Mouse (Mus musculus) fat pad, adult 2 months (tissue): Measurements from ENCODE around the gene Tpi1.
"Not testable (repeated sequence)": the region's sequence is repeated elsewhere in the genome, so short reads cannot be mapped to it uniquely, and the experiment has no call there.

ENCODE experiments used
- DNase-seq: peaks from one replicate; pipeline ENCODE4 v3.0.0-alpha.2; 2011; ENCODE audit warnings: low read depth, low spot score; ENCODE audit errors: extremely low read depth

Gene Tpi1

GRCm38 (mm10) chr6:124809775-124810538, 4.1 kb downstream of the Tpi1 start:
- DNase-seq = no peak

DNA sequence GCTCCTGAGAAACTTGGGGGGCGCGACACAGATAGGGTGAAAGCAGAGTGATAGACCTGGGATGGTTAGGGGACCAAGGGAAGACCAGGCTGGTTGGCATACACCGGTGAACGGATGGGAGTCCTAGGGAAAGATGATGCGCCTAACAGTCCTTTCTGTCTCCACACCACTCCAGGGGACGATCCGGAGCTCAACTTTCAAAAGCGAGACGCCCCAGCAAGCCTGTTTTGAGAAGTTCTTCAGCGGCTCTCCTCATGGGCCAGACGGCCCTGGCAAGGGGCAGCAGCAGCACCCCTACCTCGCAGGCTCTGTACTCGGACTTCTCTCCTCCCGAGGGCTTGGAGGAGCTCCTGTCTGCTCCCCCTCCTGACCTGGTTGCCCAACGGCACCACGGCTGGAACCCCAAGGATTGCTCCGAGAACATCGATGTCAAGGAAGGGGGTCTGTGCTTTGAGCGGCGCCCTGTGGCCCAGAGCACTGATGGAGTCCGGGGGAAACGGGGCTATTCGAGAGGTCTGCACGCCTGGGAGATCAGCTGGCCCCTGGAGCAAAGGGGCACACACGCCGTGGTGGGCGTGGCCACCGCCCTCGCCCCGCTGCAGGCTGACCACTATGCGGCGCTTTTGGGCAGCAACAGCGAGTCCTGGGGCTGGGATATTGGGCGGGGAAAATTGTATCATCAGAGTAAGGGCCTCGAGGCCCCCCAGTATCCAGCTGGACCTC, 4.9 kb downstream of the Tpi1 start:
- DNase-seq = no peak

DNA sequence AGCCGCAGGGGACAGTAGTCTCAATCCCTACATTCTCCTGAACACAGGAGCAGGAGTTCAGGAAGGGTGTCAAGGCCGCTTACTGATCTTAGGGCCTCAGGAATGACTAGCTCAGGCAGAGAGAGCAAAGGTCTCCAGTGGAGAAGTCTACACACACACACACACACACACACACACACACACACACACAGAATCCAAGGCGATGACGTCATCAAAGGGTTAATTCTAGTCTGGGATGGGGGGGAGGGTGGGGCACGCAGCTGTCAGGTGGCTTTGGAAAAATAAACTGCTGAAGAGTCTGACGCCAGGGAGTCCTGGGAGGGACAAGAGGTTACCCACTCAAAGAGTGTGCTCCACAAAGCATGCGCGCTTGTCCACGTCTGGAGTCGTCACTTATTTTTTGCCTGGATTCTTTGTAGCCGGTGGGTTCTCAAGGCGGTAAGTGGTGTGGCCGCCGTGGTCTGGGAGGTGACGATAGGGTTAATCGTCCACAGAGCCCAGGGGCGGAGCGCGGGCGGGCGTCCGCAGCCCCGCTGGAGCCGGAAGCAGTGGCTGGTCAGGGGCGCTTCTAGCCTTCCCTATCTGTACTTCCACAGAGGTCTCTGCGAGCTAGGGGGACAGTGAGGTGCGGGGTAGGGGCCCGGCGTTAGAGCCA, 5.6 kb downstream of the Tpi1 start, which contains the start of gene Spsb2:
TSS of gene Spsb2 (plus strand) at position 304 of the 655 bp plus-strand sequence.
- DNase-seq = no peak

GRCm38 (mm10) chr6:124807986-124808357, 6.1 kb downstream of the Tpi1 start:
- DNase-seq = no peak

GRCm38 (mm10) chr6:124807366-124807765, 6.7 kb downstream of the Tpi1 start:
- no peak for DNase-seq

GRCm38 (mm10) chr6:124806446-124807140, 7.5 kb downstream of the Tpi1 start:
- DNase-seq = no peak

DNA sequence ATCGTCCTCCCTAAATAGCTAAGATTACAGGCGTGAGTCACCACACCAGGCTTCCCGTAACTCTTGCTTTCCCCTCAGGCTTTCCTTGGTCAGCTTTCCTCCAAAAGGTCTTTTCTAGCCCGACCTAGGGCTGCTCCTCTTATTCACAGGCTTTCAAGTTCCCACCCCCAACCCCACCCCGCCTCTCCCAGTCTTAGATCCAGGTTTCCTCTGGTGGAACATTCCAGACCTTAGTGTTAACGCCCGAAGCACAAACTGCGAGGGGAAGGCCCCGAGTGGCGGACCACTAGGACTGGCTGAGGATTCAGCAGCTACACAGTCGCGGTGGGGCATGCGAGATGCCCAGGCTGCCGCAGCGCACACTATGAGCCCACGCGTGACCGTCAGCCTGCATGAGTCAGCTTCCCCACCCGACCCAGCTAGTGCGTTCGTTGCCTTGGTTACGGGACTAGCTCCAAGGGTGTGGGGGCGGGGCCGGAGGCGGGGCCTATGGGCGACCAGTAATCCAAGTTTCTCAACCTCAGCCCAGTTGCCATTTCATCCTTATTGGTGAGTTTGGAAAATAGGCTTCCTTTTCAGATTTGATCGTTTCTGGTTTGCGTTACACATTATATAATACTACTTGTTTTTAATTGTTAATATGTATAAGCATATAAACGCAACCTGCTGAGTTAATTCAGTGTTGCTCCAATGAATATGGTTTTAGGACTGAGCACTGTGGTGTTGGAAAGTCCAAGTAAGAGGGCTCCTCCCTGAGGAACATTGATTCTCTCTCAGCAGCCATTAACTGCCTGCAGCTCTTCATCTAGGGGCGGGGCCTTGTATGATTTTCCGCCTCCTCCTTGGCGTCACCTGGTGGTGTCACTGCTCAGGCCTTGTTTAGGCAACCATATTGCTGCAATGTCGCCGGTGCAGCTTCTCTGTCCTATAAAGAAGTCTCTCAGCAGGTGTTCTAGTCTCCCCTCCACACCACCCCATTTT, 8.5 kb downstream of the Tpi1 start:
- peak; percentile 72 for DNase-seq

- no peak for DNase-seq
Measured at GRCm38 (mm10) chr6:124804341-124804740, 9.8 kb downstream of the Tpi1 start.

GRCm38 (mm10) chr6:124803691-124804090, 10.4 kb downstream of the Tpi1 start:
- not testable (repeated sequence) for DNase-seq

DNA sequence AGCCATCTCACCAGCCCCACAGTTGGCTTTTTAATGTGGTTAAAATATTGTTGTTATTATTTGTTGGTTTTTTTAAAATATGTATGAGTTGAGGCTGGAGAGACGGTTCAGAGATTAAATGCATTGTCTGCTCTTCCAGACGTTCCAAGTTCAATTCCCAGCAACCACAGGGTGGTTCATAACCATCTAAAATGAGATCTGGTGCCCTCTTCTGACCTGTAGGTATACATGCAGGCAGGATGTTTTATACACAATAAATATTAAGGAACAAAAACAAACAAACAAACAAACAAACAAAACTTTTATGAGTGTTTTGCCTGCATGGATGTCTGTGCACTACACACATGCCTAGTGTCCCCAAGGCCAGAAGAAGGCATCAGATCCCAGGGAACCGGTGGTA, 11.0 kb downstream of the Tpi1 start:
- no peak for DNase-seq

GRCm38 (mm10) chr6:124802400-124802799, 11.7 kb downstream of the Tpi1 start:
- DNase-seq = not testable (repeated sequence)

DNA sequence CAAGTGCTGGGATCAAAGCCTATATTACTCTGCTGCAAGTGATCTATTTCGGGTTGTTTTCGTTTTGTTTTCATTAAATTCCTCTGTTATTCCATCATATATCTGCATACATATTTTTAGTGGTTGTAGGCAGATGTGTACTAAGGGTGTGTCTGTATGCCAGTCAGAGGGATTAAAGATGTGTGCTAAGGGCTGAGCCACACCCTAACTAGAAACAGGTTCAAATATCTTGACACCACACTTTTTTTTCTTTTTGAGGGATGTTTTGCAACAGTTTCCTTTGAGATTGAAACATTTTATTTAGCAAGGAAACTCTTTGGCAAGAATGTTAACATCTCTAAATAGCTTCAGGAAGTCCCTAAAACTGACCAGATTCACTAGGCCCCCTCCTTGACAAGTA, 17.9 kb downstream of the Tpi1 start:
- DNase-seq = no peak

DNA sequence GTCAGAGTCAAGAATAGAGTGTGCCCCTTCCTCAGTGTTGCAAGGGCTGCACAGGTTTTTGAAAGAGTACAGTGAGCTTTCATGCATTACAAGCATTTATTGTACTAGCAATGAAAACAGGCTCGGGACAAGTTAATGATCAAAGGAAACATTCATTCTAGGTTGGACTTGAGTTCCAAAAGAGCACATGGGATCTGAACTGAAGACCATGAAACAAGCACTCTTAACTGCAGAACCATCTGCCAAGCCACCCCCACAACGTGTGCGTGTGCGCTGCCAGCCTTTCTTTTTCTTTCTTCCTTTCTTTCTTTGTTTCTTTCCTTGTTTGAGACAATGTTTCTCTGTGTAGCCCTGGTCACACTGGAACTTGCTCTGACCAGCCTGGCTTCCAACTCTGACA, 18.3 kb downstream of the Tpi1 start:
- no peak for DNase-seq

DNA sequence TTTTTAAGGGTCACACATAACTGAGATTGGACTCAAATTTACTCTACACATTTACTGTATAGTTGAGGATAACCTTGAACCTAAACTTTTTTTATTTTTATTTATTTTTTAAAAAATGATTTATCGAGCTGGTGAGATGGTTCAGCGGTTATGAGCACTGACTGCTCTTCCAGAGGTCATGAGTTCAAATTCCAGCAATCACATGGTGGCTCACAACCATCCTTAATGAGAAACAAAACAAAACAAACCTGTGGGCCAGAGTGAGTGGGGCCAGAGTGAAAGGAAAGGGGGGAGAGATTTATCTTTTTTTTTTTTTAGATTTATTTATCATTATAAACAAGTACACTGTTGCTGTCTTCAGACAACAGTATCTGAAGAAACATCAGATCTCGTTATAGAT, 22.2 kb downstream of the Tpi1 start:
- no peak for DNase-seq

DNA sequence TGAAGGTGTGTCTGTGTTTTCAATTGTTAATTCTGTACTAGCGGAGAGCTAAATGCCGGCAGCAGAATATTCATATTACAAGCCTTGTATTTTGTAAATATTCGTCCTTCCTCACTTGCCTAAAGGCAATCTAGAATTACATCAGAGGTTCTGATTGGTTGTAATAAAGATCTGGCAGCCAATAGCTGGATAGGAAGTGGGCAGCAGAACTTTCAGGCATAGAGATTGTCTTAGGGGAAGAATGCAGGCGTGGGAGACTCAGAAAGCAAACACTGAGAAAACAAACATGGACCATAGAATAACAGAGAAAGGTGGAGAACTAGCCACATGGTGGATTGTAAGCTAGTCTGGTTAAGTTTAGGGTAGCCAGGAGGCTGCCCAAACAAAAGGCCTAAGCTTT, 24.0 kb downstream of the Tpi1 start:
- DNase-seq = no peak

GRCm38 (mm10) chr6:124789519-124789918, 24.6 kb downstream of the Tpi1 start:
- no peak for DNase-seq

DNA sequence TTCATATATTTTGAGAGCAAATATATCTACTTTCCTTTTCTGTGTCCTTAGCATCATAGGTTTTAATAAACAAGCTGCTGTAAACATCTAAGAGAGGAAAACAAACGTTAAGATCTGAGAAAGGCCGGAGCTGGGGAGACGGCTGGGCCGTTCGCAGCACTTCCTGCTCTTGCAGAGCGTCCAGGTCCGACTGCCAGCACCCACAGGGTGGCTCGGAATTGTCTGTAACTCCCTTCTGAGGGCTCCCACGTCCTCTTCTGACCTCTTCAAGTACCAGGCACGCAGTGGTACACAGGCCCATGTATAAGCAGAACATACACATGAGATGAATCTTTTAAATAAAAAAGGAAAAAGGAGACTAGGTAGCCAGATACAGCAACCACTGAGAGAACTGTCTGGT, 26.4 kb downstream of the Tpi1 start:
- no peak for DNase-seq

GRCm38 (mm10) chr6:124786756-124787420, 27.2 kb downstream of the Tpi1 start:
- no peak for DNase-seq

DNA sequence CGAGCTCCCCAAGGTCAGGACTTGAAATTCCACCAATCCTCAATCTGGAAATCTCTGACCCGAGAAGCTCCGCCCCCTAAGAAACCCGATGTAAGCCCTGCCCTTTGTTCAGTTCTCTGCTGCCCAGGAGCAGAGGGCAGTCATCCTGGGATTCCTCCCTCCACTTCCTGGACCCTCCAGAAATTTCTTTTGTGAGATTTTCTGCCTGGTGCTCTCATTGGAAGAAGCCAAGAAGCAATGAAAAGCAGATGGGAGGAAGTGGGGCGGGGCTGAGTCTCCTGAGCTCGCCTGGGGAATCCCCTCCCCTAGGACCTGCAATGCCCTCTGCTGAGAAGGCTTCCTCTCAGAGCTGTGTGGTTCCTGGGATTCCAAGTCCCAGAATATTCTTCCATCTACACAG, 31.7 kb downstream of the Tpi1 start:
- no peak for DNase-seq

- DNase-seq = no peak
Measured at GRCm38 (mm10) chr6:124780917-124781316, 33.2 kb downstream of the Tpi1 start.
